Mouse (Mus musculus) erythroblast, adult 5-6 weeks (primary cell): ENCODE measurements around the gene Lmo1. TPM values are rescaled to one million over a fixed set of nuclear protein-coding genes. Genes with fewer than 3 reads are reported as not detected.

ENCODE experiments used
- ATAC-seq: replicated peaks from 2 replicates; pipeline ENCODE4 v1.8.0; 2016; ENCODE audit warnings: moderate number of reproducible peaks, mild to moderate bottlenecking, moderate TSS enrichment, inconsistent platforms; ENCODE audit not compliant: poor library complexity, low FRiP score, severe bottlenecking
- total RNA-seq, 2 experiments: library from RNA; stranded (forward) in 1 of 2; stranded (reverse) in 1 of 2; fragments of 150-400 nt in 1 of 2; fragments of 200-764, 138-1000 nt in 1 of 2; gene quantifications; 2 replicates each; pipeline versions ENCODE4 v1.2.3 to v1.2.4; 2015 to 2017; ENCODE audit warnings: low replicate concordance in 2 of 2

Lmo1 gene
- total RNA-seq (2015; ENCODE audit: low replicate concordance) (7.1 and 10.2 TPM in 2 replicates), total RNA-seq (2017; ENCODE audit: low replicate concordance) (1.3 TPM in 1 of 2 replicates, not detected in the other)

- no peak for ATAC-seq
Observed at GRCm38 (mm10) chr7:109174949-109175669, at the start of gene Lmo1. Lmo1 (minus strand) TSS chr7:109175207.

DNA sequence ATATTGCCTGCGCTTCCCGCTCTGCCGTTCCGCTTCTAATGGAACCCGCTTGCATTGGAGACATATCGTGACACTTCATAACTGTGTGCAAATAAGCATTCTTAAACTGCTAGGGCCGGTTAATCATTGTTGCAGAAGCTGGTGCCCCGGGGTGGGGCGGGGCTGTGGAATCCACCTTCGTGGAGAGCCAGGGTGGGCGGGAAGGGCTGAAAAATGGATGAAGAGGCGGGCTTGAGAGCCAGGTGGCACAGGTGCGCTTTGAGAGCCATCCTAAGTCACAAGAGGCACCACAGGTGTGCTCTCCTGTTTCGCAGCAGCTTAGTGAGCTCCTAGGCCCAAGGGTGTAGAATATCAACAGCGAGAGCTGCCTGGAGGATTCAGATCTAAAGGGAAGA, 46.7 kb upstream of the Lmo1 start:
- no peak for ATAC-seq

DNA sequence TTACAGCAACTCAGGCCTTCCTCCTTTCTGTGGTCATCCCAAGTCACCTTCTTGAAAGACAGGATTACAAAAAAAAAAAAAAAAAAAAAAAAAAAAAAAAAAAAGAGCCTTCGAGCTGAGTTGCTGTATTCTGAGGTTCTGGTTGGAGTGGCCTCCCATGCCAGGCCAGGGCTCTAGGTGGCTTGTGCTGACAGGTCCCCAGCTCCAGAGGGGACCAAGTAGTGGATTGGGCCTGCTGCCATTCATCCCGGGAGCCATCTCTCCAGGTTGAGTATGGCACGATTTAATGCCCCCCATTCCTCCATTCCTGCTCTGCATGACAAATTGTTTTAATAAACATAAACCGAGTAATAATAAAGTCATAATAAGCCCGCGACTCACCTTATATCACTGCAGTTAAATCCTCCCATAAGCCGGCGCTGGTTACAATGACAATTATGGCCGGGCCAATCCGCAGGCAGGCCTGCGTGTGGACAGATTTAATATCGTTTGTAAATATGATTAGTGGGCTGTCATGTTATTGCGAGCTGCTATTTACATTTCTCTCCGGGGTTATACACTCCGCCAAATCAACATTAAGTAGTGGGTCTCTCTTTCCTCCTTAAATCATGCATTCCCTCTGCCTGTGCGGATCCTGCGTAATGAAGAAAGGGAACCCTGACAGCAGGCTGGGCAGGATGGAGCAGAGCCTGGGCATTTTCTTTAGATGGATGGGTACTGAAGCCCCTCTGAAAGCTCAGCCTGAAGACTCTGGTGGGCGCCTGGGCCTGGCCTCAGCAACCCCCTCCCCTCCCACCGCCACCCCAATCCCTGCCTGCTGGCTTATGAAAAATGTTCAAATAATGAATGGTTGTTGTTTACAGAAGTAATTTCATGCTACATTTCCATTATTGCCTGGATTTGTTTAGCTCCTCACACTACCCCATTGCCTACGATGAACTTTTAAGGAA, 46.0 kb upstream of the Lmo1 start:
- no peak for ATAC-seq

GRCm38 (mm10) chr7:109220026-109220425, 45.0 kb upstream of the Lmo1 start:
- ATAC-seq: no peak

GRCm38 (mm10) chr7:109218977-109219271, 43.9 kb upstream of the Lmo1 start:
- ATAC-seq: no peak

GRCm38 (mm10) chr7:109218130-109218976, 43.3 kb upstream of the Lmo1 start:
- ATAC-seq: peak; percentile 75

GRCm38 (mm10) chr7:109209804-109210203, 34.8 kb upstream of the Lmo1 start:
- ATAC-seq: no peak

DNA sequence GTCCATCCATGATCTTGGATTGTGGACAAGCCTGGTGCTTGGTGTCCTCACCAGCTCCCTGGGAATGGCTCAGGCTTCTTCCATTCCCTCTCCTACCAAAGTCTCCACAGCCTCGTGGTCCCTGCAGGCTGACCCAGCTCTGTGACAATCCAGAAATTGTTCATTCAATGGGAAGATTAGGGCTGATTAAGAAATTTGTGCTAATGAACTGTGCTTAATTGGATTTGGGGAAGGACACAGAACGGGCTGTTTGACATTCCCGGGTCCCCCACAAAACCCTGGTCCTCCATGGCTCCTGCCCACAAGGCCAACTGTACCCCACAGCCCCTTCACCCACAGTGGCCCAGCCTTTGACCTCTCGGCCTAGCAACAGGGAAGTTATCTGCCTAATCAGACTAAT, 32.8 kb upstream of the Lmo1 start:
- no peak for ATAC-seq

DNA sequence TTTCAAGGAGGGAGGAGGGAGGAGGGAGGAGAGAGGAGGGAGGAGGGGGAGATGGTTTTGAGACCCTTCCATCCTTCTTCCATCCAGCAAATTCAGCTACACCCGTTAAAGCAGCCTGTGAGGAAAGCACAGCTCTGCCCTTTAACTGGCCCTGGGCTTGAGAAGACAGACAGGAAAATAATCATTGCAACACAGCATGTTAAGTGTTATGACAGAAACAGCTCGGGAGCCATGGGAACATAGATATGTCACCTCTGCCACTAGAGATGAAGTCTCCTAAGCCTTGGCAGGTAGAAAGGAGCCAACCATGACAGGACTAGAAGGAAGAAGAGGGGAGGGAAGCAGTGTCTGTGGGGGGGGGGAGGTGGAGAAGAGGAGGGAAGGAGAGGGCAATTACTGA, 31.4 kb upstream of the Lmo1 start:
- ATAC-seq: no peak

DNA sequence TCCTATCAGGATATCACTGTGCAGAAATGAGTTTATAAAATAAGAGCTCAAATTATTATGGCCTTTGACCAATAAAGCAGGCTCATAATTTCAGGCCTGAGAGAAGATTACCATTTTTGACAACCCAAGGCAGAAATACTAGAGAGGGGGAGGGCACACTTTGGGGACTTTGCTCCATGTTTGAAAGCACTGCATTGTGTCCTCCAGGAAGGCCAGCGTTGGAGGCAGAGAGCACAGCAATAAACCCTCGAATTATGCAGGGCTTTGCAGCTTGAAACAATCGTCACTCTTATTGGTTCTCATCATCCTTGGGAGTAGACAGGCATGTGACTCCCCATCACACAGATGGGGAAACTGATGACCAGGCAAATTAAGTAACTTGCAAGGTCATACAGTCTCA, 28.1 kb upstream of the Lmo1 start:
- no peak for ATAC-seq

GRCm38 (mm10) chr7:109200559-109200958, 25.6 kb upstream of the Lmo1 start:
- ATAC-seq: no peak

- ATAC-seq: no peak
Observed at GRCm38 (mm10) chr7:109197161-109197650, 22.2 kb upstream of the Lmo1 start.

GRCm38 (mm10) chr7:109196399-109197082, 21.5 kb upstream of the Lmo1 start:
- no peak for ATAC-seq

DNA sequence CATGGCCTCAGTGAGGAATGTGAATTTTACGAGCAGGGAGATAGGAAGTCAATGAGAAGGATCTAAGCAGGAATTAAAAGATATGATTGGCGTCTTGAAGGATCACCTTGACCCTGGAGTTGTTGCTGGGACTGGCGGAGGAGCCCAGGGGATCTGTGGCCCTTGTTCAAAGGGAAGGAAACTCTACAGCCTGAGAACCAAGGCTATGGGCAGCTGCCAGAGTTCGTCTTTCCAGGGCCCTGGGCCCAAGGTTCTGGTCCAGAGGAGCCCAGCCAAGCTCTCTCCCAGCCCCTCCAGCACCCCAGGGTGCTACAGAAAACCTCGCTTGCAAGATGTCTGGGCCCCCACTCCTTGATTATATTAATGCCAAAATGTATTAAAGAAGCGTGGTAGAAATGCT, 21.0 kb upstream of the Lmo1 start:
- ATAC-seq: no peak

GRCm38 (mm10) chr7:109194850-109195249, 19.8 kb upstream of the Lmo1 start:
- ATAC-seq: no peak

- no peak for ATAC-seq
Observed at GRCm38 (mm10) chr7:109187244-109188035, 12.4 kb upstream of the Lmo1 start.

DNA sequence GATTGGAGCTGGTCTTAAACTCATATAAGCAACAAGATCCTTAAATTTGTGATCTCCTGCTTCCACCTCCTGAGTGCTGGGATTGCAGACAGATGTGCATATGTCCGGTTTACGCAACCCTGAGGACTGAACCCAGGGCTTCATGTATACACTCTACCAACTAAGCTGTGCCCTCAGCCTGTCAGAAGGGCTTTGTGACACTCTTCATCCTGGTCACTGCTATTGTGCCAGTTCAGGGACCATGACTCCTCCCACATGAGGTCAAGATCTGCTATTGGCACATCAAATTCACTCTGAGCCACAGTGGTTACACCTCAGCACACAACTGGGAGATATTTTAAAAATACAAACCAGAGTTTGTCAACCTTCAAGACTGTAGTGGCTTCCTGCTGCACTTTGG, 11.0 kb upstream of the Lmo1 start:
- no peak for ATAC-seq

DNA sequence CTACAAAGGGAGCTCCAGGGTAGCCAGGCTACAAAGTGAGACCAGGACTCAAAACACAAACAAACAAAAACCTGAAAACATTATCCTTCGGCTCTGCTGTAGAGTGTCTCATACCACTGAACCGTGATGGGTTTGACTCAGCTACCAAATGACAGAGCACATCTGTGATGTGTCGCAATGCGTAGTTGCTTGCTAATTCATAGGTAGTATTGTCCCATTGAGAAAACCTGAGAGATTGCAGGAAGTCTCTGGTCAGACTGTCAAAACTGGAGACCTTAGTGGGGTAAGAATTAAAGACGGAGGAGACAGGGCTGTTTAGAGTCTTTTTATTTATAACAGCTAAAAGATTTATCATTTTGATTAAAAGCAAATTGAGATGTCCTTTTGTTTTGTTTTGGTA, 10.6 kb upstream of the Lmo1 start:
- no peak for ATAC-seq

- ATAC-seq: no peak
Observed at GRCm38 (mm10) chr7:109176688-109177087, 1.7 kb upstream of the Lmo1 start.
